Mouse (Mus musculus) liver, embryonic 15.5 days (tissue): Measurements from ENCODE around the gene Ets2. TPM values are rescaled to one million over a fixed set of nuclear protein-coding genes. Genes with fewer than 3 reads are reported as not detected.

Source experiments
- ATAC-seq: fragments of 200-750 bp; cut with Nextera tagmentation; 2 replicates; pipeline ENCODE4 v1.8.0; 2017; ENCODE audit warnings: moderate number of reproducible peaks, mild to moderate bottlenecking, moderate library complexity; ENCODE audit not compliant: insufficient read depth
- H3K27ac ChIP-seq: fragments of 300-500 bp; sonication (generic); replicated peaks from 2 replicates; pipeline ENCODE4 v1.5.1; 2015; ENCODE audit warnings: mild to moderate bottlenecking, inconsistent platforms
- H3K27me3 ChIP-seq: fragments of 300-500 bp; sonication (generic); 2 replicates; pipeline ENCODE4 v1.6.1; 2015; ENCODE audit warnings: mild to moderate bottlenecking, inconsistent platforms
- H3K36me3 ChIP-seq: fragments of 300-500 bp; sonication (generic); replicated peaks from 2 replicates; pipeline ENCODE4 v1.6.1; 2015; ENCODE audit warnings: moderate library complexity, mild to moderate bottlenecking, inconsistent platforms
- H3K4me1 ChIP-seq: fragments of 300-500 bp; sonication (generic); replicated peaks from 2 replicates; pipeline ENCODE4 v1.6.1; 2015; ENCODE audit warnings: inconsistent platforms
- H3K4me2 ChIP-seq: fragments of 300-500 bp; sonication (generic); 2 replicates; pipeline ENCODE4 v1.6.1; 2015; ENCODE audit warnings: moderate library complexity, mild to moderate bottlenecking, inconsistent platforms
- H3K4me3 ChIP-seq: fragments of 300-500 bp; sonication (generic); replicated peaks from 2 replicates; pipeline ENCODE4 v1.5.1; 2015; ENCODE audit warnings: mild to moderate bottlenecking, inconsistent platforms
- H3K9ac ChIP-seq: fragments of 300-500 bp; sonication (generic); 2 replicates; pipeline ENCODE4 v1.6.1; 2015; ENCODE audit warnings: moderate library complexity, mild to moderate bottlenecking, inconsistent platforms
- H3K9me3 ChIP-seq: fragments of 300-500 bp; sonication (generic); replicated peaks from 2 replicates; pipeline ENCODE4 v1.6.1; 2016; ENCODE audit warnings: inconsistent platforms
- WGBS: fragments of 180-500 bp; shearing (Covaris S2); methylation state at CpG from one replicate; pipeline ENCODE4 v1.1.7; 2015; ENCODE audit warnings: mixed read lengths; ENCODE audit not compliant: insufficient replicate concordance; 5-methylcytosine and 5-hydroxymethylcytosine counted together
- polyA plus RNA-seq: library from polyadenylated mRNA; unstranded; fragments of >200 nt; fragmentation: Nextera tagmentation; extraction: Ambion mirVana; gene quantifications from 2 replicates; pipeline ENCODE4 v1.2.1, GENCODE M21; 2015

The Ets2 gene
- polyA plus RNA-seq, 1 experiment from 2014 or later = 11.7 TPM

GRCm38 (mm10) chr16:95769996-95770334, 68.1 kb downstream of the Ets2 start:
- Histone ChIP-seq H3K9ac (no peak overlapping the region), H3K4me2 (no peak overlapping the region), H3K27me3 (no peaks in the 10 kb centered on the region), H3K4me1 (no peaks in the 10 kb centered on the region), H3K36me3 (no peaks in the 10 kb centered on the region), H3K4me3 (no peak overlapping the region), H3K27ac (no peak overlapping the region), H3K9me3 (no peaks in the 10 kb centered on the region)
- ATAC-seq = peak; percentile 22; the same call in 1 of the 2 replicates
- 72% methylated on average over 5 of the region's 5 CpGs for WGBS

- H3K4me2 ChIP-seq = no peak overlapping the region
- H3K9ac ChIP-seq = no peak overlapping the region
- no peaks in the 10 kb centered on the region for H3K36me3 ChIP-seq
- no peak for ATAC-seq
- H3K4me3 ChIP-seq = no peak overlapping the region
- no peak overlapping the region for H3K27ac ChIP-seq
- H3K9me3 ChIP-seq = no peaks in the 10 kb centered on the region
- H3K27me3 ChIP-seq = no peaks in the 10 kb centered on the region
- no peaks in the 10 kb centered on the region for H3K4me1 ChIP-seq
Observed at GRCm38 (mm10) chr16:95770402-95770801, 68.5 kb downstream of the Ets2 start.

Other genes with a start within 250 kb of the Ets2 start
- gene Erg, start 115.5 kb upstream of the Ets2 start, polyA plus RNA-seq = 1.8 and 2.0 TPM in 2 replicates